Mouse (Mus musculus) lung, postnatal 25 days (tissue): ENCODE results near the gene F2rl2.

Experiments used
- DNase-seq: peaks from one replicate; pipeline ENCODE4 v3.0.0; 2022; ENCODE audit warnings: low spot score

The F2rl2 gene

DNA sequence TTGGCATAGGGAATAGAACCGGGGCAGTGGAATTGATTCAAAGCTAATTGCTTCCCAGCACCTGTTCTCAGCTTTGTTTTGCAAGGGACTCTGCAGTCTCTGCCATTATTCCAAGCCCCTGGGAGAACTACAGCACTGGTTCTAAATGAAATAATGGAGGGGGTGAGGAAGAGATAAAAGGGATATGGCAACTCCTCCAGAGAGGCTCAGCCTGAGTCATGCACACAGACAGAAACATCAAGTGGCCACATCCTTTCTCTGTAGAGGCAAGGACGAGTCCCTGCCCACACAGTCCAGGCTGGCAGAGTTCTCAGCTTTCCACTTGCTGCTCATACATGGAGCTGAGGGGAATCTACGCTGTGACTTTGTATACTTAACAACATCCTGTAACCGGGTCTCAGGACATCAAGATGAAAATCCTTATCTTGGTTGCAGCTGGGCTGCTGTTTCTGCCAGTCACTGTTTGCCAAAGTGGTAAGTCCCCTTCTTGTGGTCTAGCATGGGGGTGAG lies at the start of gene F2rl2:
F2rl2 (plus strand) TSS at position 200 of the 510 bp plus-strand sequence.
- peak; percentile 34 for DNase-seq

DNA sequence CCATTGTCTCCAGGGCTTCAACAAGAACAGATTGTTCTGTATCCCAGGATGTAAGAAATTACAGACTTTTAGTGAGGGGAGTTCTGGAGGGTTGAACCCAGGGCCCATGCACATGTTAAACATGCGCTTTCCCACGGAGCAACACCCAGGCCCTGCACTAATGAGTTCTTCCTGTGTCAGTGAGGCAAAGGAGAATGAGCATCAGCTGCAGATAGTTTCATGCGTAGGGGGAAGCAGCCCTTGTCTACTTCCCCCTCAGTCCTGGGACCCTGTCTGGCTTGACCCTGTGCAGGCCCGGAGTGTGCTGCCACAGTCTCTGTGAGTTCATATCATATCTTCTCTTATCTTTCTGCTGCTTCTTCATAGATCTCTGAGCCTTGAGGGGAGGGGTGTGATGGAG lies 49.4 kb upstream of the F2rl2 start:
- no peak for DNase-seq

GRCm38 (mm10) chr13:95649941-95650340 lies 46.7 kb upstream of the F2rl2 start:
- no peak for DNase-seq

- no peak for DNase-seq
These were observed 44.6 kb upstream of the F2rl2 start for GRCm38 (mm10) chr13:95651870-95652668.

DNA sequence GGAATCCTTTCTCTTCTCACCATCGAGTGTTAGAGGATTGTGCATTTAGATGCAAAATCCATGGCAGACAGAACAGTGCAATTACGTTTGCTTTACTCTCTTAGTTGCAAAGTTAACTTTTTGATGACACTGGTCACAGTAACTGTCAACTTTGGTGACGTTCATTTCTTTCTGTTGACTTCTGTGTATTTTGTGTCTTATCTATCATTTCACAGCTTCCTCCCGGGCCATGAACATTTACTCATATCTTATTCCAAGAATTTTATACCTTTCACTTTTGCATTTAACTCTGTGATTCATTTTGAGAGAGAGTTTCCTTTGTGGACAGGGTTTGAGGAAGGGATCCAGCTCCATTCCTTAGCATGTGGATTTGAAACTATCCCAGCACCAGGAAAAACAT lies 43.0 kb upstream of the F2rl2 start:
- DNase-seq, result no peak

- no peak for DNase-seq
These were observed 41.4 kb upstream of the F2rl2 start for GRCm38 (mm10) chr13:95655284-95655683.

- DNase-seq, result no peak
These were observed 39.5 kb upstream of the F2rl2 start for GRCm38 (mm10) chr13:95657171-95657570.

DNA sequence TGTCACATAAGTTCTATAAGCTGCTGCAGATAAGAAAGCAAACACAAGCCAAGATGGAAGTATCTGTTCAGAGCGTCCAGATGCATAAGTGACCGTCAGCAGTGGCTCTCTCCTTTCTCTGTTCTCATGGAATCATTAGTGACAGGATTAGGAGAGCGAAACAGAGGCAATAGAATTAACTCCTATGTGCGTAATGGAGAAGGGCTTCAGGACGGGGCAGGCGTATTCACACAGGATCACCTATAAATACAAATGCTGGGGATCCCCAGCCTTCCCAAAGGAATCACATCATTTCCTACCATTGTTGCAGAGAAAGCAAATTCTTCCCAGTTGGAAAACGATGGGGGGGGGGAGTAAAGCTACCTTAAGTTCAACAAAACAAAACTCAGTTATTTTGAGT lies 37.2 kb upstream of the F2rl2 start:
- DNase-seq, result no peak

DNA sequence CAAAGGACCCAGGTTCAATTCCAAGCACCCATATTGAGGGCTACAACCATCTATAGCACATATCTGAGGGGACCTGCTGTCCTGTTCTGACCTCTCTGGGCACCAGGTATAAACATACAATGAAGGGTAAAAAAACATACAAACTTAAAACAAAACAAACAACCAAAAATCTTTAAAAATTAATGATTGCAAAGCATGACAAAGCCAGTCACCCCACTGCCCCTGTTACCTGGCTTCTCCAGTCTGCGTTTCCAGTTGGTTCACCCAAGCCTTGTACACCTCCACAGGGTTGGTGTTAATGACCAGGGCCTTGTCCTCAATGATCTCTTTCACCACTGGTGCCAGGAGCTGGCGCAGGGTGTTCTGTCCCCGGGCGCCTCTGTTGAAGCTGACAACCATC lies 32.8 kb upstream of the F2rl2 start:
- DNase-seq, result no peak

DNA sequence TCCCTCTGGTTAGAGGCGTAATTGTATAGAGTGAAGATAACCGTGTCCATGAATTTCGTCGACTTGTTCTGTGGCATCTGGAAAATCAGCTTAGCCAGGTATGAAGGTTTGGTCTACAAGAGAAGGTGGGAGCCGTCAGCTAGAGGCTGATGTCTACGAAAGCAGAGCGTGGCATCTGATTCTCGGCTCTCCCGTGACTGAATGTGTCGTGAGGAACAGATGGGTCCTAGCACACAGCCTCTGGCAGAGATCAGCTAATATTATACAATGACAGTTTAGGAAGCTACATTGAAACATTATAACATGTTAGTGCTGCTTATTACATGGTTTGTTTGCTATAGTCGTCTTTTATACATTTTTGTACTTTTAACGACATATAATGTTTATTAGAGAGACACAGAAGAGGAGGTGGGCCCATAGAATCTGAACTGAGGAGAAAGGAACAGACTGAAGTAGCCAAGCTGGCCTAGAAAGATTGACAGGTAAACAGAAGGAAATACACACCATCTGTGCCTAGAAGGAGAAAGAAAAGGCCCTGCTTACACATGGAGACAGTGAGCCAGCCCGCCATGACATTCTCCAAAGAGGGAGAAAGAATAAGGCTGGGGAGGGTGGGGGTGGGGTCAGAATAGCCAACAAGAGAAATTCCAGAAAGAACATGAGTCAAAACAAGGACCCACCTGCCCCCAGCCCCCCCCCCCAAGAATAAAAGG lies 30.9 kb upstream of the F2rl2 start:
- DNase-seq, result no peak

- DNase-seq, result peak; percentile 23
These were observed 29.4 kb upstream of the F2rl2 start for GRCm38 (mm10) chr13:95667260-95667659.

- DNase-seq, result no peak
These were observed 26.1 kb upstream of the F2rl2 start for GRCm38 (mm10) chr13:95670534-95670933.

DNA sequence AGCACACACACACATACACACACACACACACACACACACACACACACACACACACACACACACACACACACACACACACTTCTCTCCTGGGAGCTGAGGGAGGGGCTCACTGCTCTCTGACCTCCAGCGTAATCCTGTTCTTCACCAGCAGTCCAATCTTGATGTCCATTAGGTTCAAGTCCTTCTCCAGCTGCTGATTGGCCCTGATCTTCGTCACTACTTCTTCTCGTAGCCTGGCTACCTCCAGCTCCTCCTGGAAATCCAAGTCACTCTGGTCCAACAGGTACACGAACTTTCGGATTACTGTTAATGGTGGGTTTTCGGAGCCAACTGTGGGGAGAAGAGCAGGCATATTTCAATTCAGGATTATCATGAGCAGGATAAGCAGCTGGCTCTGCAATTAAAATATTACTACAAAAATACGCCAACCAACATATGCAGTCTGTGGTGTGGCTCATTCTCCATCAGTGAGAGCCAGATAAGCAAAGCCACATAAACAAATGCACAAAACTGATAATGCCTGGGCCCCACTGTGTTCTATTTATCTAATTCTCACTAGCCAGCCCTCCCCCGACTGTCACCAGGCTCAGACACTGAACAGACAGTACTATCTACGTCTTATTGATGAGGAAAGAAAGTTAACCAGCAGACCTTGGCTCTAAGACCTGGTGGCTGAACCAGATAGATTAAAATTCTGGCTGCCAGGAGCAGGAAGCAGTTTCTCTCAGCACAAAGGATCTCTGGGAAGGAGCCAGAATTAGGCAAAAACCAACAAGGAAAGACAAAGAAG lies 25.4 kb upstream of the F2rl2 start:
- DNase-seq, result no peak

DNA sequence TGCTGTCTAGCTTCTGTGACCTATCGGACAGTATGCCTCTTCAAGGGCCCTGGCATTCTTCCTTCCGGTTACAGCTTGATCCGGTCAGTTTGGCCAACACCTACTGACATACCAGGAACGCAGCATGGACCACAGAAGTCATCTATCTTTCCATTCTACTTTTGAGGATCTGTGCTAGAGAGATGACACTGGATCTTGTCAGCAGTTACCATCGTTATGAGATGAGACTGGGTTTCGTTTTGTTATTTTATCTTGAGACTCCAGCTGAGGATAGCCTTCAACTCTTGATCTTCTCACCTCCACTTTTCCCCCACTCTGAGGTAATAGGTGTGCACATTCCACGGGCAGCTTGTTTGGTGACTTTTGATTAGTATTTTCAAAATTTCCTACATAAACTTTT lies 24.3 kb upstream of the F2rl2 start:
- no peak for DNase-seq

- no peak for DNase-seq
These were observed 17.6 kb upstream of the F2rl2 start for GRCm38 (mm10) chr13:95679078-95679477.

- no peak for DNase-seq
These were observed 17.1 kb upstream of the F2rl2 start for GRCm38 (mm10) chr13:95679491-95679941.

DNA sequence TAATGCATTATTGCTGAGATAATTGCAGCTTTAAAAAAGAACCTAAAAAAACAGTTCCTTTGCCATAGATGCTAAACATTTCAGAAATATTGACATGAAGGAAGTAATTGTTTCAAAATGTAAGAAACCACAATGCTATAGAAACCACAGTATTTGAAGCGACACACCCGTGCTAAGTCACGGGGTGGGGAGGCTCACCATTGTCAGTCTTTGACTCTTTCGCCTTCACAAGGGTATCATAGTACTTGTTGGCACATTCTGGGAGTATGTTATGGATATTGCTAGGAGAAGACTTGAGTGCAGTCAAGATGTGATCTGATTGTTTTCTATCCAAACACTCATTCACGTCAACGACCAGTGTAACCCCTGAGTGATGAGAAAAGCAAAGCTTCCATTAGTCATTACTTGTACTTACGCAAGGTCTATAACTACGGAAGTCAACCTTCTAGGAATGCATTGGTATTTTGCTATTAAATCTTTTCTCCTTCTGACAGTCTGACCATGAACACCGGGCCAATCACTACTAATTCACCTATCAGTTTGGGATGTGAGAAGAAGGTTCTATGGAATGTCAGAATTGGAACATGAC lies 11.9 kb upstream of the F2rl2 start:
- no peak for DNase-seq

DNA sequence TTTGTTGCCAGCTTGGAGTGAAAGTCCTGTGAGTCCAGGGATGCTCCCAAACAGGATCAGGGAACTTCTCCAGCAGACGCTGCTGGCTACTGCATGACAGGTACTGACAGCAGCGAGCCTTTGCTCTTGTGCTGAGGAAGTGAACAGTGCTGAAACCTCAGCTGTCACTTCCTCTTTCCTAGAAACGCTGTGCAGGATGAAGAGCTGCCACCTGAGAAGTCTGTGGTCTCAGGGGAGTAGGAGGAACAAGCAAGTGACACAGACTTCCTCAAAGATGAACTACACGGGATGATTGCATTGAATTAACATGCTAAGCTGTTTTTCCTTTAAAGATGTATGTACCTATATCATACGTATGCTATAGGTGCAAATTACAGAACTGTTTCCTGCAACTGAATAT lies 10.9 kb upstream of the F2rl2 start:
- peak; percentile 65 for DNase-seq

GRCm38 (mm10) chr13:95688576-95688975 lies 8.1 kb upstream of the F2rl2 start:
- no peak for DNase-seq

- DNase-seq, result no peak
These were observed 4.5 kb upstream of the F2rl2 start for GRCm38 (mm10) chr13:95692201-95692600.

- DNase-seq, result no peak
These were observed 466 bp upstream of the F2rl2 start for GRCm38 (mm10) chr13:95696120-95696653.

DNA sequence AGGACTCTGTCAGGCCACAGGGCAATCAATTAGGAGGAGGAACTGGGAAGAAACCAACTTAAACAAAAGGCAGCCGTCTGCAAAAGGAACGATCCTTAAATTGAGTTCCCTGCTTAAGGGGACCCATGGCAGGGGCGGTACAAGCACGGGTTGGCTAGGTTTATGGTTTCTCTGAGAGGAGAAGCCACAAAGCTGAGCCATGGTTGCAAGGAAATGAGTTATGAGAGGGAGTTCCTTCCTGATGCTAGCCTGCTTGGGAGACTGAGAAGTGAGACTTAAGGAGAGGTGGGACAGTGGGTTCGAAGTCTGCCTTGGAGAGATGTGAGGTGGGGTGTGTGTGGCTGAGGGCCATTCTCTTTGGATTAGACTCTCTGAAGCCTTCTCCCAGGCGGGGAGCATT lies 1.2 kb downstream of the F2rl2 start:
- DNase-seq, result no peak
